Mouse (Mus musculus) ES-E14 (cell line): ENCODE measurements around the gene Cyp2d22. TPM values are rescaled to one million over a fixed set of nuclear protein-coding genes. Genes with fewer than 3 reads are reported as not detected.
A peak's percentile ranks its signal among the peaks of the same experiment; 100 is the strongest.

Experiments used
- DNase-seq: peaks from one replicate; pipeline ENCODE4 v3.0.0-alpha.2; 2013; ENCODE audit warnings: low read depth, low spot score
- H3K27ac ChIP-seq: 2 replicates; pipeline ENCODE4 v1.5.1; 2012; ENCODE audit warnings: low read depth, mild to moderate bottlenecking, low read length, moderate library complexity, mixed read lengths; ENCODE audit not compliant: poor library complexity, insufficient read depth, severe bottlenecking
- H3K36me3 ChIP-seq: 2 replicates; pipeline ENCODE4 v1.6.1; 2012; ENCODE audit warnings: mild to moderate bottlenecking, low read length, moderate library complexity, mixed read lengths; ENCODE audit not compliant: control insufficient read depth, poor library complexity, insufficient read depth, severe bottlenecking
- H3K4me1 ChIP-seq, 2 experiments: fragments of 150-350 bp in 1 of 2; sonication (generic) in 1 of 2; 2 replicates each; pipeline ENCODE4 v1.6.1; 2012; ENCODE audit warnings: low read length in 2 of 2, mild to moderate bottlenecking in 1 of 2, mixed read lengths in 1 of 2; ENCODE audit not compliant: control insufficient read depth in 2 of 2, insufficient read depth in 2 of 2, poor library complexity in 1 of 2
- H3K4me3 ChIP-seq, 2 experiments: fragments of 150-350 bp in 1 of 2; sonication (generic) in 1 of 2; 2 replicates each; pipeline ENCODE4 v1.5.1; 2012; ENCODE audit warnings: low read length in 2 of 2, low read depth in 1 of 2, mild to moderate bottlenecking in 1 of 2, mixed read lengths in 1 of 2; ENCODE audit not compliant: insufficient read depth in 1 of 2, poor library complexity in 1 of 2, severe bottlenecking in 1 of 2
- H3K9ac ChIP-seq: 2 replicates; pipeline ENCODE4 v1.6.1; 2012; ENCODE audit warnings: low read depth, mild to moderate bottlenecking, low read length, mixed read lengths; ENCODE audit not compliant: poor library complexity, insufficient read depth, severe bottlenecking
- H3K9me3 ChIP-seq: fragments of 150-350 bp; sonication (generic); 2 replicates; pipeline ENCODE4 v1.6.1; 2012; ENCODE audit warnings: low read depth, mild to moderate bottlenecking, low read length; ENCODE audit not compliant: control insufficient read depth, insufficient read depth
- CHD2 ChIP-seq: IDR thresholded peaks from 2 replicates; pipeline ENCODE4 v1.6.1; 2014; ENCODE audit warnings: mild to moderate bottlenecking, low read depth, low read length, inconsistent platforms
- HCFC1 ChIP-seq: IDR thresholded peaks from 2 replicates; pipeline ENCODE4 v1.6.1; 2012; ENCODE audit warnings: low read length, inconsistent platforms, borderline replicate concordance; ENCODE audit not compliant: insufficient read depth
- MAFK ChIP-seq: IDR thresholded peaks from 2 replicates; pipeline ENCODE4 v1.6.1; 2014; ENCODE audit warnings: mild to moderate bottlenecking, low read depth, low read length, inconsistent platforms; ENCODE audit not compliant: insufficient read depth
- ZC3H11A ChIP-seq: IDR thresholded peaks from 2 replicates; pipeline ENCODE4 v1.6.1; 2012; ENCODE audit warnings: low read depth, mild to moderate bottlenecking, inconsistent platforms, low read length, borderline replicate concordance
- ZNF384 ChIP-seq: IDR thresholded peaks from 2 replicates; pipeline ENCODE4 v1.6.1; 2012; ENCODE audit warnings: low read depth, low read length, inconsistent platforms
- in situ Hi-C, 2 experiments: fragments of 600-800 bp; cut with MboI; formaldehyde crosslinking; loops; one replicate each; pipeline ENCODE4 v1.15.1; 2025; ENCODE audit warnings: low sequenced_read_pairs in 2 of 2, inconsistent platforms in 1 of 2; ENCODE audit not compliant: unreplicated experiment in 2 of 2
- total RNA-seq: library from RNA; depleted of rRNA; stranded (reverse); fragments of 300-350 nt; gene quantifications from 2 replicates; pipeline ENCODE4 v1.2.3, GENCODE M21; 2012; rRNA removed

Gene Cyp2d22
- total RNA-seq = 0.94 and 2.3 TPM in 2 replicates

DNA sequence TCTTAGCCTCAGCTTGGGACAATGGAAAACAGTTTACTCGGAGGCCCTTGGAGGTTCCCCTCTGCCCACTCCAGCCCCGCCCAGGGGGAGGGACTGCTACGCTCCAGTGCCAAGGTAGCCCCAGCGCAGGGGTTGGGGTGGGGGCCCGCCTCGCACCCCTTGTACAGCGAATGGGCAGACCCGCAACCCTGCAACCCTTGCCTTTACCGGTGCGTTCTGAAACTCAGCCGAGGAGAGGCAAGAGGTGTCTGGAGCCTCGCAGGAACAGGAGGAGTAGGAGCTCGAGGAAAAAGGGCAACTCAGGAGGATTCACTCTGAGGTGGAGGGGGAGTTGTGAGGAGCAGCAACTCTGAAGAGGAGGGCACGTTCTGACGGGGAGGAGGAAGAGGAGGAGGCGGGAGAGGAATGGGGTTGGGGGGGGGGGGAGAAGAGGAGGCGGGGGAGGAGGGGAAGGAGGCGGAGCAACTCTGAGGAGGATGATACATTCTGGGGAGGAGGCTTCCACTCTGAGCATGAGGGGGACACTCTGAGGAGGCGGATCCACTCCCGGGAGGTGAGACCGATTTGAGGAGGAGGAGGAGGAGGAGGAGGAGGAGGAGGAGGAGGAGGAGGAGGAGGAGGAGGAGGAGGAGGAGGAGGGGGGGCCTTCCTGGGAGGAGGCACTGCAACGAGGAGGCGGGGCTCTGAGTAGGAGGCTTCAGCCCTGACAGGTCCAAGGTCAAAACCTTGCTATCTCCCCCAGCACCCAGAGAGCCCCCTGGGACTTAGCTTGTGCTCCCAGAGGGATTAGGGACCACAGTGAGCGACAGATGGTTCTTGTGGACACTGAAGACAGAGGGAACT is at the start of gene Cyp2d22:
TSS of gene Cyp2d22 (minus strand) at position 390 of the 843 bp plus-strand sequence.
- peak within 1 kb of the TSS; percentile 35 to 60 for H3K4me3 ChIP-seq
- TF ChIP-seq MAFK (no peak), HCFC1 (no peak), ZNF384 (no peak), ZC3H11A (no peak), CHD2 (no peak)
- in situ Hi-C loops = no loop called here
- H3K4me1 ChIP-seq = peaks cover 0 to 2% of the 10 kb centered on the region in 2 experiments; a peak in 1 of 4 replicates
- H3K9me3 ChIP-seq = no peaks in the 10 kb centered on the region
- peak; percentile 11 for DNase-seq
- 0 out of 2 replicates have a peak within 1 kb of the TSS, but pooled peaks have one; percentile 9 for H3K9ac ChIP-seq
- no peak within 1 kb of the TSS for H3K27ac ChIP-seq
- H3K36me3 ChIP-seq = no peaks in the 10 kb centered on the region

DNA sequence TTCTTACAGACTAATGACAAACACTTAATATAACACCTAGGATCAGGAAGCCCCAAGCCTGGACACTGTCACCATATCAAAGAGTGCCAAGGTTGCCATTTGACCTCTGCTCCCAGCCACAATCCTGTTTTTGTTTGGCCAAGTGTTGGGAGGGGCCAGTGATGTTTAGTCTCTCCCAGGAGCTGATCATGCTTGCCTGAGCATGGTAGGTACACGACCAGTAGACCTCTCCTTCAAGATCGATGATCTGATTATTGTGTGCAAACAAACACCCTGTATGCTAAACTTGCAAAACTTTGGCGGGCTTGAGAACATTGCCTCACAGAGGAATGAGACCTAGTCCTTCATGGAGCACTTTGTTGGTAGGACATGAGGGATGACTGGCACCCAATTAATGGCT is 43.4 kb upstream of the Cyp2d22 start:
- no peak overlapping the region for H3K9ac ChIP-seq
- H3K9me3 ChIP-seq = no peaks in the 10 kb centered on the region; the same call in 1 of the 2 replicates
- no peak for TF ChIP-seq HCFC1
- TF ChIP-seq ZC3H11A = no peak
- H3K4me1 ChIP-seq = no peaks in the 10 kb centered on the region
- H3K27ac ChIP-seq = no peak overlapping the region
- no peak overlapping the region for H3K4me3 ChIP-seq
- no peaks in the 10 kb centered on the region for H3K36me3 ChIP-seq
- in situ Hi-C loops = no loop called here
- no peak for DNase-seq

GRCm38 (mm10) chr15:82422935-82423334 is 42.9 kb upstream of the Cyp2d22 start:
- TF ChIP-seq MAFK (no peak), HCFC1 (no peak), ZNF384 (no peak), ZC3H11A (no peak), CHD2 (no peak)
- Histone ChIP-seq H3K9me3 (no peaks in the 10 kb centered on the region), H3K36me3 (no peaks in the 10 kb centered on the region), H3K4me1 (no peaks in the 10 kb centered on the region), H3K9ac (no peak overlapping the region), H3K4me3 (no peak overlapping the region), H3K27ac (no peak overlapping the region)
- in situ Hi-C loops = no loop called here
- no peak for DNase-seq

DNA sequence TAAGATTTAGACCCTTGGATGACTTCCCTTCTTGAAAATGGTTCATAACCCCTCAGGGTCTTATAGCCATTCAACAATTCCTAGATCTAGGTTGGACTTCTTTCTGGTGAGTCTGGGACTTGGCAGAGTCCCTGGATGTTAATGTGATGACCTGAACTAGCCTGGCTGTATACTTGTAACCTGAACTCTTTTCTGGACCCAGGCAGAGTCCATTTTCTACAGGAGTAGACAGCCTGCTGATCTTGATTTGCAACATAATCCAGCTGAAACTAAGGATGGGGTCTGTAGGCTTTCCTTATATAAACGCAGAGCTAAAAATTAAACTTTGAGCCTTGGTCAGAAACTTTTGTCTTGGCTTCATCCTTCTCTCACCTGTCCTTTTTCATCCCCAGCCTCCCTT is 38.6 kb upstream of the Cyp2d22 start:
- Histone ChIP-seq H3K36me3 (no peaks in the 10 kb centered on the region), H3K9ac (no peak overlapping the region), H3K4me1 (no peaks in the 10 kb centered on the region), H3K9me3 (no peaks in the 10 kb centered on the region), H3K4me3 (no peak overlapping the region), H3K27ac (no peak overlapping the region)
- in situ Hi-C loops = no loop called here
- TF ChIP-seq ZC3H11A (no peak), ZNF384 (no peak), HCFC1 (no peak), MAFK (no peak), CHD2 (no peak)
- no peak for DNase-seq
